Mouse (Mus musculus) central nervous system, embryonic 18 days (tissue): ENCODE data around the gene Ift46. TPM values are rescaled to one million over a fixed set of nuclear protein-coding genes. Genes with fewer than 3 reads are reported as not detected.

Experiments
- polyA plus RNA-seq: library from polyadenylated mRNA; depleted of rRNA; stranded (reverse); fragments of >200 nt; gene quantifications from 2 replicates; pipeline ENCODE4 v1.2.3, GENCODE M21; 2012; rRNA removed

Gene Ift46
- 133 and 134 TPM in 2 replicates for polyA plus RNA-seq

GRCm38 (mm10) chr9:44767101-44768028 is at the start of gene Ift46, which contains the start of gene Arcn1:
Gene Ift46, plus strand, starts transcription at chr9:44767908.
Gene Arcn1, minus strand, starts transcription at chr9:44767845.

GRCm38 (mm10) chr9:44734524-44735494 is 32.9 kb upstream of the Ift46 start, which contains the start of gene Phldb1:
Gene Phldb1, minus strand, starts transcription at chr9:44735198.

GRCm38 (mm10) chr9:44799102-44799957 is 31.6 kb downstream of the Ift46 start, which contains the start of gene Tmem25:
Gene Tmem25, minus strand, starts transcription at chr9:44799307.

GRCm38 (mm10) chr9:44802808-44803450 is 35.2 kb downstream of the Ift46 start, which contains the start of gene Ttc36:
Gene Ttc36, minus strand, starts transcription at chr9:44803072.

Other genes starting within 250 kb of the Ift46 start
- not detected in 2 replicates for gene Cxcr5, start 206.0 kb upstream of the Ift46 start, polyA plus RNA-seq
- 47.4 and 48.5 TPM in 2 replicates for gene Ddx6, start 163.0 kb upstream of the Ift46 start, polyA plus RNA-seq
- gene Treh, start 94.7 kb upstream of the Ift46 start, polyA plus RNA-seq: not detected in 2 replicates
- gene Phldb1, start 32.7 kb upstream of the Ift46 start, polyA plus RNA-seq: 120 and 130 TPM in 2 replicates
- 60.5 and 65.2 TPM in 2 replicates for gene Arcn1, start 63 bp upstream of the Ift46 start, polyA plus RNA-seq
- gene Tmem25, start 31.4 kb downstream of the Ift46 start, polyA plus RNA-seq: 37.2 and 38.0 TPM in 2 replicates
- 0.95 and 1.4 TPM in 2 replicates for gene Ttc36, start 35.2 kb downstream of the Ift46 start, polyA plus RNA-seq
- gene Kmt2a, start 113.4 kb downstream of the Ift46 start, polyA plus RNA-seq: 24.3 and 28.4 TPM in 2 replicates
- 674 and 804 TPM in 2 replicates for gene Atp5l, start 152.8 kb downstream of the Ift46 start, polyA plus RNA-seq
- 26.6 and 29.3 TPM in 2 replicates for gene Ube4a, start 197.7 kb downstream of the Ift46 start, polyA plus RNA-seq
- gene Cd3g, start 212.5 kb downstream of the Ift46 start, polyA plus RNA-seq: not detected in 2 replicates
- gene Cd3d, start 213.9 kb downstream of the Ift46 start, polyA plus RNA-seq: not detected in 2 replicates
- gene Cd3e, start 241.7 kb downstream of the Ift46 start, polyA plus RNA-seq: not detected in 2 replicates